Mouse (Mus musculus): ENCODE data around the gene Slc16a5. TPM values are rescaled to one million over a fixed set of nuclear protein-coding genes. Genes with fewer than 3 reads are reported as not detected.
"Not testable (repeated sequence)": the region's sequence is repeated elsewhere in the genome, so short reads cannot be mapped to it uniquely, and the experiment has no call there.

The Slc16a5 gene
- polyA plus RNA-seq, 1 experiment from 2014 or later: not detected

DNA sequence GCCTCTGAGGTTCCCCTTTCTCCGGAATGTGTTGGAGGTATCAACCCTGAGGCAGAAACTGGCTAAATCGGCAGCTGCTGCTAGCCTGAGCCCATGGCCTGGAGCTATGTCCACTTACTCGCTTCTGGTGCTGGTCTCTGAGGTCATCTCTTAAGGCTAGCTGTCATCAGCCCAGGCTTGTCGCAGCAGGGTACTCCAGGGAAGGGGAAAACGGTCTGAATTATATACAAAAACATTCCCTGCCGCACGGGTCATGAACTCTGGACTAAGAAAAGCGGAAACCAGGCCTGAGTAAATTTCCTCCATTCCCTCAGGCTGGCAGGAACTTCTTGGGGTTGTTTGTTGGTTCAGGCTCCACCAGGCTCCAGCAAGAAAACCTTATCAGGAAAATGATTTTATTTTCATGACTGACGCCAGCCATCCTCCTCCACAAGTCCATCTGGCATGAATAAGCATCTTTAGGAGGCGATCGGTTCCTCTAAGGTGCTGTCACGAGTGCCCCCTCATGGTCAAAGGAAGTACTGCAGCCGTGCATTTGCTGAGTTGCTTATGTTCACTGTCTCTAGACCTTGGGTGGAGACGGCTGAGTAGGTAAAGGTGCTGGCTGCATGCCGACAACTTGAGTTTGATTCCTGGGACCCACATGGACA is 11.5 kb downstream of the Slc16a5 start:
- WGBS: 26% methylated on average over 15 of the region's 15 CpGs
- no peaks in the 10 kb centered on the region for H3K27me3 ChIP-seq
- H3K27ac ChIP-seq: peak overlapping the region; percentile 54; the same call in 1 of the 2 replicates
- H3K36me3 ChIP-seq (ENCODE audit: poor library complexity, severe bottlenecking): no peaks in the 10 kb centered on the region; the same call in 1 of the 2 replicates
- no peaks in the 10 kb centered on the region for H3K9me3 ChIP-seq (replicated peaks)
- ATAC-seq: 0 out of 2 replicates have a peak, but pooled peaks have one; percentile 9
- peak overlapping the region; percentile 32 for H3K4me2 ChIP-seq
- no peak overlapping the region for H3K9ac ChIP-seq
- H3K4me3 ChIP-seq: no peak overlapping the region
- H3K4me1 ChIP-seq: peaks cover 33% of the 10 kb centered on the region

DNA sequence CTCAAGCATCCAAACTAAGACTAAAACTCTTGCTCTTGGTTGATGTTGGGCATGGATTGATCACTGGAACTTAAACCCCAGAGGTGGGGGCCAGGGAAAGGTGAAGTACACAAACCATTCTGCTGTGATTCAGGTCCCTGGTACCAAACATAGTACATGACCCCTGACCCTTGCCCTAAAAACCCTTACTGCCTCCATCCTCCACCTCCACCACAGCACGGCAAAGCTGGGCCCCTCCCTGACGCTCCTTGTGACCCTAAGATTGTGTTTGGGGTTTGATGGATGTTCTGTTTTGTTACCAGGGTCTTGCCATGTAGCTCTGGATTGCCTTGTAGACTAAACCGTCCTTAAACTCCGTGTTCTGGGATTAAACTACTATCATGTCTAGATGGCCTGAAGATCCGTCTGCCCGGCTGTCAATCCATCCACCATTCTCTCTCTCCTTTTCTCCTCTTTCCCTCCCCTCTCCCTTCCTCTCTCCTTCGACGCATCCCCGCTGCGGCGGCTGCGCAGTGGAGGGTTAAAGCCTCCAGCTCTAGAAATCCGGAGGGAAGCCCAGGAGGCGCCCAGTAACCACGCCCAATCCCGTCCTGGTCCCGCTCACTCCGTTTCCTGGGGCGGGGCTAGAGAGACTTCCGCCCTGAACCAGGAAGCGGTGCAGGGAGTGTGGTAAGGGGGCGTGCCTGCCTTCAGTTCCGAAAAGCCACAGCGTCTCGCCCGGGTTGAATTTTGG is 12.9 kb downstream of the Slc16a5 start, which contains the start of gene Armc7:
Armc7 (plus strand) TSS at position 643 of the 733 bp plus-strand sequence.
- Histone ChIP-seq H3K4me2 (peak within 1 kb of the TSS; percentile 95), H3K36me3 (ENCODE audit: poor library complexity, severe bottlenecking) (no peaks in the 10 kb centered on the region; the same call in 1 of the 2 replicates), H3K27me3 (no peaks in the 10 kb centered on the region), H3K4me3 (peak within 1 kb of the TSS; percentile 83), H3K4me1 (peaks cover 33% of the 10 kb centered on the region), H3K9ac (peak within 1 kb of the TSS; percentile 82), H3K27ac (peak within 1 kb of the TSS; percentile 79), H3K9me3 (replicated peaks) (no peaks in the 10 kb centered on the region)
- WGBS: under 1% methylated on average over 26 of the region's 26 CpGs
- ATAC-seq: peak; percentile 98

DNA sequence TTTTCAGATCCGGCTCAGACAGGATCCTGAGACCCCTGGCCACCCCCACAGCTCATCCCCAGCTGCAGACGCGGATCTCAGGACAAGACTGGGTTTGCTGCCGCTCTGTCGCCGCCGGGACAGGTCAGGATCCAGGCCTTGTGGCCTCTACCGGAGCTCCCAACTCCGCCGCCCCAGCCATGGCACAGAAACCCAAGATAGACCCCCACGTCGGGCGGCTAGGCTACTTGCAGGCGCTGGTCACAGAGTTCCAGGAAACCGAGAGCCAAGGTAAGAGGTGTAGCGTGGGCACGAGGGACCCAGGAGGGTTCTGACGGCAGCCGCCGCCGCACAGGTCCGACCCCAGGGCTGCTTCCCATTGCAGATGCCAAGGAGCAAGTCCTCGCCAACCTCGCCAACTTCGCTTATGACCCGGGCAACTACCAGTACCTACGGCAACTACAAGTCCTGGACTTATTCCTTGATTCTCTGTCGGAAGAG is 13.5 kb downstream of the Slc16a5 start:
- Histone ChIP-seq H3K9me3 (replicated peaks) (no peaks in the 10 kb centered on the region), H3K27me3 (no peaks in the 10 kb centered on the region), H3K4me2 (peak overlapping the region; percentile 95), H3K36me3 (ENCODE audit: poor library complexity, severe bottlenecking) (no peaks in the 10 kb centered on the region; the same call in 1 of the 2 replicates), H3K9ac (peak overlapping the region; percentile 82), H3K4me3 (peak overlapping the region; percentile 83), H3K27ac (no peak overlapping the region), H3K4me1 (peaks cover 33% of the 10 kb centered on the region)
- peak; percentile 34; the same call in 1 of the 2 replicates for ATAC-seq
- WGBS: 4% methylated on average over 28 of the region's 28 CpGs

DNA sequence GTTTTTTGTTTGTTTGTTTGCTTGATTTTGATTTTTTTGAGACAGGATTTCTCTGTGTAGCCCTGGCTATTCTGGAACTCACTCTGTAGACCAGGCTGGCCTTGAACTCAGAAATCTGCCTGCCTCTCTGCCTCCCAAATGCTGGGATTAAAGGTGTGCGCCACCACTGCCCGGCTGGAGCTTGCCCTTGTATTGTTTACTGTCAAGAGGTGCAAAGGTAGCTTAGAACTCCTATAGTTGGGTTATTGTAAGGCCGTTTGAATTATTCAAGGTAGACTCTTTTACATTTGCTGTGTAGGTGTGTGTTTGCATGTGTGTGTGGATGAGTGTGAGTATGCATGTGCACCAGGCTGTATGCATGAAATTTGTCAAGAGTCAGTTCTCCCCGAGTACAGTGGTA is 14.4 kb downstream of the Slc16a5 start:
- 83% methylated on average over 4 of the region's 4 CpGs for WGBS

DNA sequence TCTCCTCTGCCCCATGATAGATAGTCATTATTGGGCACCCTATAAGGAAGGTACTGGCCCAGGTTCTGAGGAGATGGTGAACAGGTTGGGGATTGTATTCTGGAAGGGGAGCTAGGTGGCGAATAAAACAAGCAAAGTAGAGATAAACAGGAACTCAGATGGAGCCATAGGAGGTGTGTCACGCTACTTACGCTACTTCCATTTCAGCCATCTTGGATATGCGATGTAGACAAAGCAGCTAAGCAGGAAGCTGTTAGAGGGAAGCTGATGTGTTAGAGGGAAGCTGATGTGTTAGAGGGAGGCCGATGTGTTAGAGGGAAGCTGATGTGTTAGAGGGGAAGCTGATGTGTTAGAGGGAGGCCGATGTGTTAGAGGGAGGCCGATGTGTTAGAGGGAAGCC is 15.1 kb downstream of the Slc16a5 start:
- 92% methylated on average over 7 of the region's 7 CpGs for WGBS
- H3K9ac ChIP-seq: 0 out of 2 replicates have a peak overlapping the region, but pooled peaks have one; percentile 48

More for the DNA sequence above, 14.4 kb downstream of the Slc16a5 start:
- H3K36me3 ChIP-seq (ENCODE audit: poor library complexity, severe bottlenecking); H3K9me3 ChIP-seq (replicated peaks); H3K27ac ChIP-seq; ATAC-seq; H3K27me3 ChIP-seq: not testable (repeated sequence)
- Histone ChIP-seq H3K4me2 (peak overlapping the region; percentile 95), H3K4me1 (peaks cover 33% of the 10 kb centered on the region), H3K9ac (0 out of 2 replicates have a peak overlapping the region, but pooled peaks have one; percentile 82), H3K4me3 (peak overlapping the region; percentile 83; the same call in 1 of the 2 replicates)

DNA sequence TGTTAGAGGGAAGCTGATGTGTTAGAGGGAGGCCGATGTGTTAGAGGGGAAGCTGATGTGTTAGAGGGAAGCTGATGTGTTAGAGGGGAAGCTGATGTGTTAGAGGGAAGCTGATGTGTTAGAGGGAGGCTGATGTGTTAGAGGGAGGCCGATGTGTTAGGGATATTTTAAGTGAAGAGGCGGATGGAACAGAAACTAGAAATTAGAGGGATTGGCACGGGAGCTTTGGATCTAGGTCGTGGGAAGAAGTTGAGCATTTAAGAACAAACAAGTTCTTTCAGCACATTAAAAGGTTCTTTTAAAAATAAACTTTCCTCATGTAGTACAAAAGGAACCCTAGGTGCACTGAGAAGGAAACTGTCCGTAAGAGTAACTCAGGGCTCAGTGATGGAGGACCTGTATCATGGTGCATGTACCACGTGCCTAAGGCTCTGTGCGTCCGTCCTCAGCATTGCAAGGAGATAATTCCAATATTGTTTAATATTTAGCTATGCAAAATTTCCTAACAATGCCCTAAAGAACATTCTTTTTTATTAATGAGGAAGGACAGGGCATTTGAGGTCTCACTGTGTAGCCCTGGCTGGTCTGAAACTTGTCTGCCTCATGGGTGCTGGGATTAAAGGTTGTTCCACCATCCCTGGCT is 16.1 kb downstream of the Slc16a5 start:
- Histone ChIP-seq H3K36me3 (ENCODE audit: poor library complexity, severe bottlenecking) (no peaks in the 10 kb centered on the region; the same call in 1 of the 2 replicates), H3K4me3 (no peak overlapping the region), H3K27ac (no peak overlapping the region), H3K4me2 (no peak overlapping the region), H3K9ac (no peak overlapping the region), H3K9me3 (replicated peaks) (no peaks in the 10 kb centered on the region), H3K27me3 (no peaks in the 10 kb centered on the region), H3K4me1 (peaks cover 29% of the 10 kb centered on the region)
- no peak for ATAC-seq
- WGBS: 91% methylated on average over 9 of the region's 9 CpGs

More for the DNA sequence above, 15.1 kb downstream of the Slc16a5 start:
- Histone ChIP-seq H3K4me2 (peak overlapping the region; percentile 95; the same call in 1 of the 2 replicates), H3K4me3 (peak overlapping the region; percentile 83; the same call in 1 of the 2 replicates), H3K4me1 (peaks cover 33% of the 10 kb centered on the region)
- H3K9me3 ChIP-seq (replicated peaks); ATAC-seq; H3K27me3 ChIP-seq; H3K27ac ChIP-seq; H3K36me3 ChIP-seq (ENCODE audit: poor library complexity, severe bottlenecking): not testable (repeated sequence)

DNA sequence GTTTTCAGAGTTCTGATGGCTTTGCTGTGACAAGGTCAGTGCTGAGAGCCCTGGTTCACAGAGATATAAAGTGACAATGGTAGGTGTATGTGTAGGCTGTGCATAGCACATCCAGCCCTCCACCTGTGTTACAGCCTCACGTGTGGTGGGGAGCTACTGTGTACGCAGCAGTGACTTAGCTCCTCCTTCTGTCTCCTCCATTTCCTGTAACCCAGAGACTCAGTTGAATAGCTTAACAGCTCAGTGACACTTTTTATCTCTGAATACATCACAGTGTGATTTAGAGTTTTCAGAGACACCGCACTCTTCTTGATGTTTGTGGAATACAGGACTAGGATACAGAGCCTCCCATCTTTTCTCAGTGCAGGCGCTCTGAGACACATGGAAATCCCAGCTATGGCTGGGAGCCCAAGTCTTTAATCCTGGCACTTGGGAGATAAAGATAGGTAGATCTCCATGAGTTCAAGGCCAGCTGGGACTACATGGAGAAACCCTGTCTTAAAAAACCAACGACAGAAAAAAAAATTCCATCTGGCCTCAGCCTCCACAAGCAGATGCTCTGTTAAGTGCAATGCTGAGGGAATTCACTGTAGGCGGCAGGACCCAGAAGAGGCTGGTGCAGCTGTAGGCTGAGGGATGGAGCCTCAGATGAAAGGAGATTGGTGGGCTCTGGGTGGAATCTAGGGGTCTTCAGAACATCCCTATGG is 19.4 kb downstream of the Slc16a5 start:
- no peak for ATAC-seq
- H3K27me3 ChIP-seq: no peaks in the 10 kb centered on the region

DNA sequence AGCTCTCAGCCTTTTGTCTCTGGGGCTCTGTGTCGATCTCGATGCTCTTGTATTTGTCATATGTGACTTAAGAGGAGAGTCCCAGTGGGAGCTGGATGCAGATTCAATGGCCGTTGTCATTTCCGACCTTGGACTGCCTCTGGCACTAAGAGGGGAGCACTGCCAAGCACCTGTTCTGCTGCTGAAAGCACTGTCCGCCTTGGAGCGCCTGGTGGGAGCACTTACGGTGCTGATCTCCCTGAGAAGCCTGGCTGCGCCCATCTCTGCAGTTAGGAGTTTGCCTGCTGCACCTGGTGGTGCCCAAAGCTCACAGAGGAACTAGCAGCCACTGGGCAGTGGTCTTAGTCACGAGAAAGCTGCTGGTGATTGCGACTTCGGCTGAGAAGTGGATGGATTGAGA is 21.0 kb downstream of the Slc16a5 start:
- H3K4me1 ChIP-seq: no peaks in the 10 kb centered on the region
- no peaks in the 10 kb centered on the region for H3K27me3 ChIP-seq
- 73% methylated on average over 11 of the region's 11 CpGs for WGBS
- no peak overlapping the region for H3K9ac ChIP-seq
- H3K4me2 ChIP-seq: no peak overlapping the region
- no peaks in the 10 kb centered on the region; the same call in 1 of the 2 replicates for H3K36me3 ChIP-seq (ENCODE audit: poor library complexity, severe bottlenecking)
- no peak overlapping the region for H3K4me3 ChIP-seq
- no peak for ATAC-seq
- no peak overlapping the region for H3K27ac ChIP-seq
- no peaks in the 10 kb centered on the region for H3K9me3 ChIP-seq (replicated peaks)

More for the DNA sequence above, 19.4 kb downstream of the Slc16a5 start:
- Histone ChIP-seq H3K4me3 (no peak overlapping the region), H3K36me3 (ENCODE audit: poor library complexity, severe bottlenecking) (no peaks in the 10 kb centered on the region; the same call in 1 of the 2 replicates), H3K4me1 (peaks cover 8% of the 10 kb centered on the region), H3K9ac (no peak overlapping the region), H3K27ac (no peak overlapping the region), H3K9me3 (replicated peaks) (no peaks in the 10 kb centered on the region), H3K4me2 (no peak overlapping the region)
- WGBS: 86% methylated on average over 6 of the region's 6 CpGs

DNA sequence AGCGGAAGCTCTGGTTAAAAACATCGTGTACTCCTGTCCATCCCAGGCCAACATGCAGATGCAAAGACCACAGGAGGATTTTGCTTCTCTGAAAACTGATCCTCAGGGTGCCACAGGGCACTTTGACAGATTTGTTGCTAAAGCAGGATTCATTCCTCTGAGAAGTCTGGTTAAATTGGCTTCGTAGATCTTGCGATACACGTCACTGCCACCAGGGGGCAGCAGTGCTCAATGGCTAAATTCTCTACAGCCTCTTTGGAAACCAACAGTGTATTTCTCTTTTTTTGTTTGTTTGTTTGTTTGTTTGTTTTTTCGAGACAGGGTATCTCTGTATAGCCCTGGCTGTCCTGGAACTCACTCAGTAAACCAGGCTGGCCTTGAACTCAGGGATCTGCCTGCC is 21.5 kb downstream of the Slc16a5 start:
- Histone ChIP-seq H3K4me2 (no peak overlapping the region), H3K4me1 (no peaks in the 10 kb centered on the region), H3K4me3 (no peak overlapping the region), H3K27ac (no peak overlapping the region), H3K9me3 (replicated peaks) (no peaks in the 10 kb centered on the region), H3K36me3 (ENCODE audit: poor library complexity, severe bottlenecking) (peaks cover 4% of the 10 kb centered on the region), H3K27me3 (no peaks in the 10 kb centered on the region), H3K9ac (no peak overlapping the region)
- 18% methylated on average over 6 of the region's 6 CpGs for WGBS
- no peak for ATAC-seq

DNA sequence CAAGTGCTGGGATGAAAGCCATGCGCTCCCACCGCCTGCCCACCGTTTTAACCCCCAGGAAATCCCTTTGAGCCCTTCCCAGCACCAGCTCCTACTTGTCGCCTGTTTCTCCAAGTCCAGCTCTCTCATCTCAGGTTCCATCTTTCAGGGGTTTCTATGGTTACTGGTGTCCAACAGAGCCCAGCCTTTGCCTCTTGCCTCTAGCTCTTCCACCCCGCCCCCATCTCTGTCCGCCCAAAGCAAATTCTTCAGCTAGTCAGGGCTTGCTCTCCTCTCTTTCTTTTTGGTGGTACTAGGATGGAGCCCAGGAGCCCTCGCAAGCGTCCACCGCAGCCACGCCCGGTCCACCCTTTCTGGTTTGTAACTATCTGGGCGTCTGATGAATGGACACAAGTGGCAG is 22.9 kb downstream of the Slc16a5 start:
- H3K27me3 ChIP-seq: no peaks in the 10 kb centered on the region
- WGBS: 26% methylated on average over 12 of the region's 12 CpGs
- no peak overlapping the region for H3K9ac ChIP-seq
- no peaks in the 10 kb centered on the region for H3K9me3 ChIP-seq (replicated peaks)
- peaks cover 3% of the 10 kb centered on the region; the same call in 1 of the 2 replicates for H3K4me1 ChIP-seq
- no peak overlapping the region for H3K4me2 ChIP-seq
- H3K27ac ChIP-seq: no peak overlapping the region
- H3K36me3 ChIP-seq (ENCODE audit: poor library complexity, severe bottlenecking): peaks cover 17% of the 10 kb centered on the region
- ATAC-seq: no peak
- H3K4me3 ChIP-seq: no peak overlapping the region

DNA sequence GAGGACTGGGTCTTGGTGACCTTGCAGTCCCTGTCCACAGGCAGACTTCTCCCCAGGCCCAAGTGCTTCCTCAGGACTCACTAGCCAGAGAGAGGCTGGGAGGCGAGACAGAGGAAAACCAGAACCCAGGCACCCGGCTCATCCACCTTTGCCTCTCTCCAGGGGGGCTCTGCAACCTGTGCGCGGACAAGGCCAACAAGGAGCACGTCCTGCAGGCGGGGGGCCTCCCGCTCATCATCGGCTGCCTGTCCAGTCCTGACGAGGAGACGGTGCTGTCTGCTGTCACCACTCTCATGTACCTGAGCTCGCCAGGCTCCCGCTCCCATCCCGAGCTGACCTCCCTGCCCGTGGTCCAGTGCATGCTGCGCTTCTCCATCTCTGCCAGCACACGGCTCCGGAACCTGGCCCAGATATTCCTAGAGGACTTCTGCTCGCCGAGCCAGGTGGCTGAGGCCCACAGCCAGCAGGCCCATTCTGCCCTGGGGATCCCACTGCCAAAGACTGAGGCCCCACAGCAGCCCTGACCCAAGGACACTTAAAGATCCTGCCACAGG is 26.4 kb downstream of the Slc16a5 start:
- no peak overlapping the region for H3K27ac ChIP-seq
- 88% methylated on average over 19 of the region's 19 CpGs for WGBS
- H3K4me1 ChIP-seq: peaks cover 22% of the 10 kb centered on the region
- no peaks in the 10 kb centered on the region for H3K27me3 ChIP-seq
- H3K9me3 ChIP-seq (replicated peaks): no peaks in the 10 kb centered on the region
- H3K36me3 ChIP-seq (ENCODE audit: poor library complexity, severe bottlenecking): peaks cover 17% of the 10 kb centered on the region
- no peak for ATAC-seq
- no peak overlapping the region for H3K4me3 ChIP-seq
- no peak overlapping the region for H3K9ac ChIP-seq
- no peak overlapping the region for H3K4me2 ChIP-seq

All from forebrain, embryonic 13.5 days (tissue).